19 mouse cellular contexts compared by ENCODE assay signal in the genomic region with DNA sequence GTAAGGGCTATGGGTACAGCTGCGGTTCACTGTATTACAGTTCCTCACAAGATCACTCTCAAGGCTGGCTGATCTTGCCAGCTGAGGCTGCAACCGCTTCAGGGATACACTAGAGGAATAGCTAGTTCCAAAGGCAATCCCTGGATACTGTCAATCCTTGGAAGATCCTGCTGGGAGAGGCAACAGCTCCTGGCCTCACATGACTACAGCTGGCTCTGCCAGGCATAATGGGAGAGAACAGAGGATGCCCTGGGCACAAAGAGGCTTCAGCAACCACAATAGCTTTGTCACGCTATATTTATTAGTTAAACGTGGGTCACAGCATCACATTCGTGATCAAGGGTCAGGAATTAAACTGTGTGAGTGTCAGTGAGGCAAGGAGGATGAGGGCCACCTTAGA.
DNase-seq lines count a peak whose midpoint lies in the region; ATAC-seq lines count a peak whose summit lies in the region.
"Had no signal": no experiment of that assay in that cellular context is flagged by ENCODE, and none has a peak within 500 bp of the region (broad histone marks: within the 10 kb centered on the region; RNA-seq: fewer than 3 reads in every experiment).

No protein-coding gene starts in this region.

- peak overlapping the region; percentile 39 for H3K27ac ChIP-seq in embryonic facial prominence, embryonic 13.5 days
- H3K27ac ChIP-seq in embryonic facial prominence, embryonic 10.5 days (replicated peaks) = no peak overlapping the region
- peak overlapping the region; percentile 56; the same call in 1 of the 2 replicates for H3K27ac ChIP-seq in kidney, embryonic 15.5 days
- H3K27ac ChIP-seq in intestine, embryonic 15.5 days = peak overlapping the region; percentile 19; the same call in 1 of the 2 replicates
- H3K27ac ChIP-seq: embryonic facial prominence, embryonic 12.5 days; heart, adult 2 months; liver, embryonic 13.5 days; lung, embryonic 15.5 days; macrophage had no signal

- peaks cover 6% of the 10 kb centered on the region; the same call in 1 of the 2 replicates for H3K4me1 ChIP-seq in embryonic facial prominence, embryonic 13.5 days
- no peaks in the 10 kb centered on the region for H3K4me1 ChIP-seq in embryonic facial prominence, embryonic 10.5 days
- H3K4me1 ChIP-seq in kidney, embryonic 15.5 days = peaks cover 11% of the 10 kb centered on the region
- H3K4me1 ChIP-seq in intestine, embryonic 15.5 days (replicated peaks) = 0 out of 2 replicates have a peak, but pooled peaks cover 7% of the 10 kb centered on the region
- H3K4me1 ChIP-seq: embryonic facial prominence, embryonic 12.5 days; liver, embryonic 13.5 days; lung, embryonic 15.5 days had no signal

- DNase-seq in embryonic facial prominence, embryonic 10.5 days (ENCODE audit: low spot score) = no peak
- no peak for DNase-seq in kidney, postnatal 36 days
- peak; percentile 39 for DNase-seq in skeletal muscle tissue, adult 2 months (ENCODE audit: low read depth, low spot score)
- no peak for DNase-seq in layer of hippocampus, adult 9-10 months (ENCODE audit: low spot score)
- no peak for DNase-seq in cerebellum, postnatal 10 days
- DNase-seq: cerebellum, adult 11-12 months; cerebellum, postnatal 36 days; forebrain, postnatal 0 days; heart, adult 2 months; layer of hippocampus, postnatal 36 days; liver, embryonic 13.5 days; thymus, adult 2 months had no signal

- H3K27me3 ChIP-seq in embryonic facial prominence, embryonic 13.5 days = no peaks in the 10 kb centered on the region
- H3K27me3 ChIP-seq in embryonic facial prominence, embryonic 10.5 days (replicated peaks; ENCODE audit: low read depth, poor library complexity, severe bottlenecking) = no peaks in the 10 kb centered on the region
- H3K27me3 ChIP-seq in kidney, embryonic 15.5 days = no peaks in the 10 kb centered on the region
- H3K27me3 ChIP-seq in intestine, embryonic 15.5 days (replicated peaks) = no peaks in the 10 kb centered on the region
- H3K27me3 ChIP-seq: CH12.LX; embryonic facial prominence, embryonic 12.5 days; liver, embryonic 13.5 days; lung, embryonic 15.5 days had no signal

- no peaks in the 10 kb centered on the region; the same call in 1 of the 2 replicates for H3K9me3 ChIP-seq in embryonic facial prominence, embryonic 13.5 days
- H3K9me3 ChIP-seq in embryonic facial prominence, embryonic 10.5 days = peaks cover 5% of the 10 kb centered on the region; the same call in 1 of the 2 replicates
- no peaks in the 10 kb centered on the region for H3K9me3 ChIP-seq in kidney, embryonic 15.5 days (replicated peaks)
- H3K9me3 ChIP-seq in intestine, embryonic 15.5 days = no peaks in the 10 kb centered on the region
- H3K9me3 ChIP-seq: embryonic facial prominence, embryonic 12.5 days; liver, embryonic 13.5 days; lung, embryonic 15.5 days had no signal

- H3K36me3 ChIP-seq in embryonic facial prominence, embryonic 13.5 days = no peaks in the 10 kb centered on the region
- no peaks in the 10 kb centered on the region for H3K36me3 ChIP-seq in embryonic facial prominence, embryonic 10.5 days (replicated peaks)
- no peaks in the 10 kb centered on the region for H3K36me3 ChIP-seq in kidney, embryonic 15.5 days
- H3K36me3 ChIP-seq in intestine, embryonic 15.5 days = no peaks in the 10 kb centered on the region
- H3K36me3 ChIP-seq: embryonic facial prominence, embryonic 12.5 days; liver, embryonic 13.5 days; lung, embryonic 15.5 days had no signal

- H3K4me3 ChIP-seq in embryonic facial prominence, embryonic 13.5 days = no peak overlapping the region
- no peak overlapping the region for H3K4me3 ChIP-seq in embryonic facial prominence, embryonic 10.5 days
- no peak overlapping the region for H3K4me3 ChIP-seq in kidney, embryonic 15.5 days (replicated peaks)
- H3K4me3 ChIP-seq in intestine, embryonic 15.5 days (replicated peaks) = no peak overlapping the region
- H3K4me3 ChIP-seq: embryonic facial prominence, embryonic 12.5 days; heart, adult 2 months; liver, embryonic 13.5 days; lung, embryonic 15.5 days had no signal

- H3K4me2 ChIP-seq in embryonic facial prominence, embryonic 13.5 days = no peak overlapping the region
- no peak overlapping the region for H3K4me2 ChIP-seq in kidney, embryonic 15.5 days
- H3K4me2 ChIP-seq in intestine, embryonic 15.5 days (replicated peaks) = no peak overlapping the region
- H3K4me2 ChIP-seq: embryonic facial prominence, embryonic 12.5 days; liver, embryonic 13.5 days; lung, embryonic 15.5 days had no signal

- no peak overlapping the region for H3K9ac ChIP-seq in embryonic facial prominence, embryonic 13.5 days
- no peak overlapping the region for H3K9ac ChIP-seq in kidney, embryonic 15.5 days
- no peak overlapping the region for H3K9ac ChIP-seq in intestine, embryonic 15.5 days
- H3K9ac ChIP-seq: embryonic facial prominence, embryonic 12.5 days; forebrain, postnatal 0 days; liver, embryonic 13.5 days; lung, embryonic 15.5 days had no signal

- 72% methylated on average over 5 of the region's 5 CpGs for WGBS in embryonic facial prominence, embryonic 13.5 days
- WGBS in embryonic facial prominence, embryonic 10.5 days = 81% methylated on average over 5 of the region's 5 CpGs
- WGBS in kidney, embryonic 15.5 days = 84% methylated on average over 5 of the region's 5 CpGs
- WGBS in intestine, embryonic 15.5 days = 67% methylated on average over 5 of the region's 5 CpGs

- ATAC-seq in embryonic facial prominence, embryonic 13.5 days (ENCODE audit: insufficient number of reproducible peaks, insufficient read depth, low FRiP score, low TSS enrichment, low read depth) = no peak
- ATAC-seq in kidney, embryonic 15.5 days (replicated peaks; ENCODE audit: low FRiP score) = no peak
- no peak for ATAC-seq in intestine, embryonic 15.5 days
- ATAC-seq: forebrain, postnatal 0 days had no signal
